Comparison of ENCODE assay signal across 13 mouse cellular contexts in genomic region chr15:94652843-94653206, GRCm38 (mm10). TPM values are rescaled to one million over a fixed set of nuclear protein-coding genes. Genes with fewer than 3 reads are reported as not detected.
"Had no signal": no experiment of that assay in that cellular context is flagged by ENCODE, and none has a peak within 500 bp of the region (broad histone marks: within the 10 kb centered on the region; RNA-seq: fewer than 3 reads in every experiment).

No protein-coding gene starts in this region.

- H3K4me2 ChIP-seq: limb, embryonic 13.5 days; midbrain, embryonic 15.5 days; neural tube, embryonic 13.5 days had no signal

- H3K9me3 ChIP-seq: limb, embryonic 13.5 days; midbrain, embryonic 15.5 days; neural tube, embryonic 13.5 days had no signal

- H3K27ac ChIP-seq: limb, embryonic 13.5 days; liver, embryonic 14.5 days; midbrain, embryonic 15.5 days; neural tube, embryonic 13.5 days had no signal

- DNase-seq: kidney, adult 18-20 months; kidney, postnatal 10 days; lung, adult 18-20 months; right cerebral cortex, postnatal 14 days; thymus, adult 18-20 months; thymus, postnatal 14 days had no signal

- ATAC-seq: midbrain, embryonic 15.5 days had no signal

- H3K4me3 ChIP-seq: limb, embryonic 13.5 days; midbrain, embryonic 15.5 days; neural tube, embryonic 13.5 days had no signal

- H3K27me3 ChIP-seq: limb, embryonic 13.5 days; midbrain, embryonic 15.5 days; neural tube, embryonic 13.5 days had no signal

- H3K36me3 ChIP-seq: limb, embryonic 13.5 days; midbrain, embryonic 15.5 days; neural tube, embryonic 13.5 days had no signal

- H3K9ac ChIP-seq: limb, embryonic 13.5 days; liver, embryonic 14.5 days; midbrain, embryonic 15.5 days; neural tube, embryonic 13.5 days had no signal

RNA-seq across cellular contexts. Expression of gene Tmem117, which starts 23.8 kb away (rescaled TPM):
- total RNA-seq: megakaryocyte-erythroid progenitor cell, adult 5-6 weeks had no signal
- polyA plus RNA-seq: liver, adult 2 months; liver, embryonic 14.5 days; spleen, adult 2 months had no signal
